Mouse (Mus musculus) thymus, postnatal 4 days (tissue): ENCODE measurements at regions not wholly inside any gene's neighbourhood (a gene's known extent, or its start where the extent isn't known, plus 50 kb on each side); places are given as distances from the start of the nearest gene placed in this dataset.

Experiments
- DNase-seq: peaks from one replicate; pipeline ENCODE4 v3.0.0; 2021

GRCm38 (mm10) chr19:54248256-54248936 is 204.4 kb downstream of the Adra2a start:
- peak; percentile 19 for DNase-seq

- no peak for DNase-seq
Measured at GRCm38 (mm10) chr19:54252145-54252664, 208.3 kb downstream of the Adra2a start.

GRCm38 (mm10) chr19:54257889-54258288 is 213.9 kb downstream of the Adra2a start:
- no peak for DNase-seq

- no peak for DNase-seq
Measured at GRCm38 (mm10) chr19:54259175-54259574, 215.2 kb downstream of the Adra2a start.

GRCm38 (mm10) chr19:54277368-54277767 is 233.4 kb downstream of the Adra2a start:
- no peak for DNase-seq

- no peak for DNase-seq
Measured at GRCm38 (mm10) chr19:54285481-54285880, 241.5 kb downstream of the Adra2a start.

- no peak for DNase-seq
Measured at GRCm38 (mm10) chr19:54297663-54298388, 253.9 kb downstream of the Adra2a start.

GRCm38 (mm10) chr19:54311289-54311688 is 267.3 kb downstream of the Adra2a start:
- no peak for DNase-seq

- DNase-seq = no peak
Measured at GRCm38 (mm10) chr19:54311723-54312122, 267.8 kb downstream of the Adra2a start.

GRCm38 (mm10) chr19:54323276-54323675 is 279.3 kb downstream of the Adra2a start:
- no peak for DNase-seq

- DNase-seq = peak; percentile 25
Measured at GRCm38 (mm10) chr19:54324991-54325390, 281.0 kb downstream of the Adra2a start.

- no peak for DNase-seq
Measured at GRCm38 (mm10) chr19:54332140-54332539, 288.2 kb downstream of the Adra2a start.

- DNase-seq = no peak
Measured at GRCm38 (mm10) chr19:54340778-54341291, 296.9 kb downstream of the Adra2a start.

- no peak for DNase-seq
Measured at GRCm38 (mm10) chr19:54359731-54360130, 315.8 kb downstream of the Adra2a start.

- no peak for DNase-seq
Measured at GRCm38 (mm10) chr19:54360660-54361059, 316.7 kb downstream of the Adra2a start.

- no peak for DNase-seq
Measured at GRCm38 (mm10) chr19:54385101-54385500, 341.1 kb downstream of the Adra2a start.

- DNase-seq = no peak
Measured at GRCm38 (mm10) chr19:54391406-54391805, 347.5 kb downstream of the Adra2a start.

- DNase-seq = no peak
Measured at GRCm38 (mm10) chr19:54399651-54400050, 355.7 kb downstream of the Adra2a start.

- no peak for DNase-seq
Measured at GRCm38 (mm10) chr19:54407904-54408303, 364.0 kb downstream of the Adra2a start.

- DNase-seq = no peak
Measured at GRCm38 (mm10) chr19:54429062-54429461, 385.1 kb downstream of the Adra2a start.

GRCm38 (mm10) chr19:54440713-54441112 is 396.8 kb downstream of the Adra2a start:
- DNase-seq = no peak

GRCm38 (mm10) chr19:54460426-54461170 is 416.6 kb downstream of the Adra2a start:
- DNase-seq = no peak

- DNase-seq = no peak
Measured at GRCm38 (mm10) chr19:54462480-54462879, 418.5 kb downstream of the Adra2a start.
